Mouse (Mus musculus) myocyte (in vitro differentiated cells): ENCODE data around the gene Rarg. TPM values are rescaled to one million over a fixed set of nuclear protein-coding genes. Genes with fewer than 3 reads are reported as not detected.

ENCODE experiments used
- H3K27me3 ChIP-seq: one replicate; pipeline ENCODE4 v1.6.1; 2011; ENCODE audit not compliant: control insufficient read depth, insufficient read depth, insufficient read length
- H3K36me3 ChIP-seq: one replicate; pipeline ENCODE4 v1.6.1; 2011; ENCODE audit not compliant: control insufficient read depth, insufficient read depth
- H3K4me2 ChIP-seq: one replicate; pipeline ENCODE4 v1.6.1; 2011; ENCODE audit warnings: low read depth, control low read depth
- H3K4me3 ChIP-seq: one replicate; pipeline ENCODE4 v1.5.1; 2011; ENCODE audit warnings: mild to moderate bottlenecking, control low read depth, moderate library complexity
- H3K79me2 ChIP-seq: one replicate; pipeline ENCODE4 v1.6.1; 2011; ENCODE audit not compliant: control insufficient read depth, insufficient read depth
- H3ac ChIP-seq: one replicate; pipeline ENCODE4 v1.6.1; 2011; ENCODE audit not compliant: control insufficient read depth, insufficient read length
- CEBPB ChIP-seq: IDR thresholded peaks from 2 replicates; pipeline ENCODE4 v1.6.1; 2011; ENCODE audit warnings: mild to moderate bottlenecking, moderate library complexity; ENCODE audit not compliant: poor library complexity, insufficient read depth, severe bottlenecking
- E2F4 ChIP-seq: IDR thresholded peaks from one replicate; pipeline ENCODE4 v1.6.1; 2011; ENCODE audit warnings: mild to moderate bottlenecking, control low read depth, moderate library complexity; ENCODE audit not compliant: insufficient read depth
- MAX ChIP-seq: IDR thresholded peaks from one replicate; pipeline ENCODE4 v1.6.1; 2011; ENCODE audit warnings: low read depth, mild to moderate bottlenecking, control low read depth
- MYOD1 ChIP-seq, 3 experiments: IDR thresholded peaks; one replicate each; pipeline ENCODE4 v1.6.1; 2011; ENCODE audit warnings: control low read depth in 2 of 3, low read depth in 2 of 3, mild to moderate bottlenecking in 2 of 3, moderate library complexity in 1 of 3; ENCODE audit not compliant: insufficient read length in 2 of 3, control insufficient read depth in 1 of 3
- MYOG ChIP-seq, 3 experiments: IDR thresholded peaks; one replicate each; pipeline ENCODE4 v1.6.1; 2011; ENCODE audit warnings: control low read depth in 2 of 3, low read depth in 2 of 3, mild to moderate bottlenecking in 2 of 3; ENCODE audit not compliant: insufficient read length in 2 of 3, control insufficient read depth in 1 of 3, insufficient read depth in 1 of 3
- POLR2A ChIP-seq: IDR thresholded peaks from one replicate; pipeline ENCODE4 v1.6.1; 2011; ENCODE audit warnings: low read depth, mild to moderate bottlenecking, control low read depth, moderate library complexity; ENCODE audit not compliant: insufficient read length
- POLR2AphosphoS2 ChIP-seq: IDR thresholded peaks from one replicate; pipeline ENCODE4 v1.6.1; 2011; ENCODE audit warnings: low read depth, control low read depth; ENCODE audit not compliant: insufficient read length
- REST ChIP-seq: IDR thresholded peaks from one replicate; pipeline ENCODE4 v1.6.1; 2011; ENCODE audit warnings: mild to moderate bottlenecking, control low read depth, moderate library complexity; ENCODE audit not compliant: insufficient read depth, insufficient read length
- SRF ChIP-seq: IDR thresholded peaks from one replicate; pipeline ENCODE4 v1.6.1; 2011; ENCODE audit warnings: low read depth; ENCODE audit not compliant: control insufficient read depth, insufficient read length
- TCF12 ChIP-seq: IDR thresholded peaks from one replicate; pipeline ENCODE4 v1.6.1; 2011; ENCODE audit warnings: mild to moderate bottlenecking, control low read depth; ENCODE audit not compliant: poor library complexity, insufficient read depth, severe bottlenecking
- TCF3 ChIP-seq: IDR thresholded peaks from one replicate; pipeline ENCODE4 v1.6.1; 2011; ENCODE audit warnings: low read depth, control low read depth; ENCODE audit not compliant: insufficient read length
- USF1 ChIP-seq: IDR thresholded peaks from one replicate; pipeline ENCODE4 v1.6.1; 2011; ENCODE audit warnings: low read depth, mild to moderate bottlenecking, control low read depth, moderate library complexity
- polyA plus RNA-seq: library from polyadenylated mRNA; unstranded; fragments of >200 nt; fragmentation: generic; extraction: Trizol; gene quantifications from one replicate; pipeline ENCODE4 v1.2.1, GENCODE M21; 2012; ENCODE audit warnings: missing spikeins

Gene Rarg
- polyA plus RNA-seq, 1 experiment = 63.8 TPM

- no peaks in the 10 kb centered on the region for H3K27me3 ChIP-seq
- no peak overlapping the region for H3ac ChIP-seq
- no peak overlapping the region for H3K4me2 ChIP-seq
- no peaks in the 10 kb centered on the region for H3K79me2 ChIP-seq
- no peak for TF ChIP-seq TCF3
- no peak for TF ChIP-seq USF1
- TF ChIP-seq MYOD1 (IDR thresholded peaks at IDR 0.05; ENCODE audit: control insufficient read depth in 1 of 3, insufficient read length in 2 of 3, low read depth in 2 of 3) = no peak
- TF ChIP-seq SRF = no peak
- TF ChIP-seq MAX = no peak
- no peak for TF ChIP-seq REST
- TF ChIP-seq POLR2AphosphoS2 = no peak
- TF ChIP-seq TCF12 = no peak
- no peak for TF ChIP-seq CEBPB
- no peak for TF ChIP-seq MYOG (IDR thresholded peaks at IDR 0.05; ENCODE audit: control insufficient read depth in 1 of 3, insufficient read depth in 1 of 3, insufficient read length in 2 of 3, low read depth in 2 of 3)
- no peak for TF ChIP-seq E2F4
- no peak for TF ChIP-seq POLR2A
- H3K4me3 ChIP-seq = no peak overlapping the region
- no peaks in the 10 kb centered on the region for H3K36me3 ChIP-seq
Observed at GRCm38 (mm10) chr15:102287395-102287794, 30.1 kb upstream of the Rarg start.

DNA sequence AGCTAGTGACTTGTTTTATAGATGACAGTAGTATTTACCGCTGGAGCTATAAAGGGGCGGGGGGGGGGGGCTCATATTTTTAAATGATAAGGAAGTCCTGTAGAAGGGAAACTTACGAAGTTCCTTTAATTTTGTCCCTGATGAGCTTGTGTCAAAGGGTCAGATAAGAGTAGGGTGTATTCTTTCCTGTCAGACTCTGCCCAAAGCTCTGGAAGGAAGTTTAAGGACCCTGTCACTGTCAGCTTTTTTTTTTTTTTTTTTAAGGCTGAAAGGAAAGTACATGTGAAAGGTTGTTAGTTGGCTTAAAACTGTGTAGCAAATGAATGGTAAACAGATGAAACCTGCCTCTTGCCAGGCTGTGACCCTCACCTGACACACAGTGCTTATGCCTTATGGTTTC lies 26.3 kb upstream of the Rarg start:
- TF ChIP-seq TCF3 (no peak), POLR2A (no peak)
- Histone ChIP-seq H3K36me3 (no peaks in the 10 kb centered on the region), H3ac (no peak overlapping the region), H3K27me3 (no peaks in the 10 kb centered on the region), H3K79me2 (peaks cover 16% of the 10 kb centered on the region), H3K4me2 (no peak overlapping the region), H3K4me3 (no peak overlapping the region)

- Histone ChIP-seq H3K4me3 (no peak overlapping the region), H3K4me2 (no peak overlapping the region), H3K79me2 (peaks cover 16% of the 10 kb centered on the region), H3K27me3 (no peaks in the 10 kb centered on the region), H3K36me3 (no peaks in the 10 kb centered on the region), H3ac (no peak overlapping the region)
- TF ChIP-seq CEBPB = no peak
- no peak for TF ChIP-seq E2F4
- TF ChIP-seq TCF3 = no peak
- no peak for TF ChIP-seq POLR2A
- TF ChIP-seq REST = no peak
- no peak for TF ChIP-seq SRF
- no peak for TF ChIP-seq MYOG (IDR thresholded peaks at IDR 0.05; ENCODE audit: control insufficient read depth in 1 of 3, insufficient read depth in 1 of 3, insufficient read length in 2 of 3, low read depth in 2 of 3)
- no peak for TF ChIP-seq MYOD1 (IDR thresholded peaks at IDR 0.05; ENCODE audit: control insufficient read depth in 1 of 3, insufficient read length in 2 of 3, low read depth in 2 of 3)
- no peak for TF ChIP-seq MAX
- no peak for TF ChIP-seq POLR2AphosphoS2
- TF ChIP-seq TCF12 = no peak
- no peak for TF ChIP-seq USF1
Observed at GRCm38 (mm10) chr15:102282463-102283292, 25.4 kb upstream of the Rarg start.

DNA sequence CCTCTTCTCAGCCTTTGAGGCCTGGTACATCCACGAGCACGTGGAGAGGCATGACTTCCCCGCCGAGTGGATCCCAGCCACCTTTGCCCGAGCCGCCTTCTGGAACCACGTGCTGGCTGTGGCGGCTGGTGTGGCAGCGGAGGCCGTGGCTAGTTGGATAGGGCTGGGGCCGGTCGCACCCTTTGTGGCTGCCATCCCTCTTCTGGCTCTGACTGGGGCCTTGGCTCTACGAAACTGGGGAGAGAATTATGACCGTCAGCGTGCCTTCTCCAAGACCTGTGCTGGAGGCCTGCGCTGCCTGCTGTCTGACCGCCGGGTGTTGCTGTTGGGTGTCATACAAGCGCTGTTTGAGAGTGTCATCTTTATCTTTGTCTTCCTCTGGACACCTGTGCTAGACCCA lies 23.3 kb upstream of the Rarg start:
- peak overlapping the region; percentile 69 for H3K4me3 ChIP-seq
- H3K27me3 ChIP-seq = no peaks in the 10 kb centered on the region

More for the DNA sequence above, 23.3 kb upstream of the Rarg start:
- TF ChIP-seq POLR2AphosphoS2 (no peak), USF1 (no peak), MYOD1 (IDR thresholded peaks at IDR 0.05; ENCODE audit: control insufficient read depth in 1 of 3, insufficient read length in 2 of 3, low read depth in 2 of 3) (no peak), SRF (no peak), E2F4 (no peak), POLR2A (no peak), TCF3 (no peak), TCF12 (no peak), MAX (no peak)
- Histone ChIP-seq H3ac (peak overlapping the region; percentile 32), H3K79me2 (peaks cover 16% of the 10 kb centered on the region), H3K36me3 (no peaks in the 10 kb centered on the region), H3K4me2 (peak overlapping the region; percentile 96)
